Mouse (Mus musculus): ENCODE data around the gene Tacstd2. TPM values are rescaled to one million over a fixed set of nuclear protein-coding genes. Genes with fewer than 3 reads are reported as not detected.

Tacstd2 gene
- polyA plus RNA-seq (2015; fragmentation: Nextera tagmentation; extraction: Ambion mirVana): 1.4 and 2.1 TPM in 2 replicates

DNA sequence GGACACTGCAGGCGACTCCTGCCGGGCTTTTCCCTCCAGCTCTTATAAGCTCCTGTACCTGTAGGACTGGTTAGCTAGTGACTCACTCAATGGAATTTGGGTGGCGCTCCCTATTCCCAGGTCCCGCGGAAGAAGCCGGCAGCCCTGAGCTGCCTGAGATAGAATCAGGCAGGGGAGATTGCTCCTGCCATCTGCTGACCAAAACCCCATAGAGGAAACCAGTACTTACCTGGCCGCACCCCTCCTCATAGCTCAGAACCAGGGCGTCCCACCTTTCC lies at the start of gene Tacstd2:
Gene Tacstd2, minus strand, starts transcription at position 20 of the 278 bp plus-strand sequence.
- H3K27me3 ChIP-seq (ENCODE audit: control insufficient read depth, insufficient read depth, low read depth, low read length): peaks cover 50% of the 10 kb centered on the region
- WGBS: 9% methylated on average over 8 of the region's 8 CpGs
- H3K36me3 ChIP-seq (ENCODE audit: control insufficient read depth, insufficient read depth, low read length): no peaks in the 10 kb centered on the region
- H3K4me1 ChIP-seq (ENCODE audit: control insufficient read depth, insufficient read depth, low read length): peaks cover 6% of the 10 kb centered on the region; the same call in 1 of the 2 replicates
- H3K27ac ChIP-seq (ENCODE audit: low read length): no peak within 1 kb of the TSS
- H3K9ac ChIP-seq (ENCODE audit: low read depth, low read length): peak within 1 kb of the TSS; percentile 56
- ATAC-seq: 0 out of 2 replicates have a peak, but pooled peaks have one; percentile 1
- peak within 1 kb of the TSS; percentile 88 for H3K4me2 ChIP-seq (ENCODE audit: low read length)
- no peaks in the 10 kb centered on the region for H3K9me3 ChIP-seq (replicated peaks; ENCODE audit: control insufficient read depth, low read length, poor library complexity, severe bottlenecking)
- H3K4me3 ChIP-seq (ENCODE audit: low read depth, low read length): peak within 1 kb of the TSS; percentile 56

DNA sequence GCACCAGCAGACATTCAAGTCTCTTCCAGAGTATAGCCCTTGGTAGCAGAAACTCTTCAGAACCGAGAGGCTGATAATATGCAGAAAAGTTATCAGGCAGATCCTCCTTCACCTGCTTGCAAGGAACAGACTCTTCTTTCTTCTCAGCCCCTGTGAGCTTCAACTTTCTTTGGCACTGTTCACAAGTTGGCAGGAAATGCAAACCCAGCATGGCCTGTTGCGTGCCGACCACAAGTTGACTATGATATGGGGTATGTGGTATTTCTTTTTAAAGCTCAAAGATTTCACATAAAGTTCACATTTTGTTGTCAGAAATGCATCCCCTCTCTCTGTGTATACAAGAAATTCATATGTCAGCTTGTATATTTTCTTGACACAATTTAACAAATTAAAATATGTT lies 30.7 kb upstream of the Tacstd2 start:
- Histone ChIP-seq H3K4me1 (ENCODE audit: control insufficient read depth, insufficient read depth, low read length) (no peaks in the 10 kb centered on the region), H3K27me3 (ENCODE audit: control insufficient read depth, insufficient read depth, low read depth, low read length) (no peaks in the 10 kb centered on the region), H3K27ac (ENCODE audit: low read length) (no peak overlapping the region), H3K9ac (ENCODE audit: low read depth, low read length) (no peak overlapping the region), H3K4me2 (ENCODE audit: low read length) (no peak overlapping the region), H3K9me3 (replicated peaks; ENCODE audit: control insufficient read depth, low read length, poor library complexity, severe bottlenecking) (no peaks in the 10 kb centered on the region), H3K36me3 (ENCODE audit: control insufficient read depth, insufficient read depth, low read length) (no peaks in the 10 kb centered on the region), H3K4me3 (ENCODE audit: low read depth, low read length) (no peak overlapping the region)
- 93% methylated on average over 3 of the region's 3 CpGs for WGBS
- ATAC-seq: no peak

DNA sequence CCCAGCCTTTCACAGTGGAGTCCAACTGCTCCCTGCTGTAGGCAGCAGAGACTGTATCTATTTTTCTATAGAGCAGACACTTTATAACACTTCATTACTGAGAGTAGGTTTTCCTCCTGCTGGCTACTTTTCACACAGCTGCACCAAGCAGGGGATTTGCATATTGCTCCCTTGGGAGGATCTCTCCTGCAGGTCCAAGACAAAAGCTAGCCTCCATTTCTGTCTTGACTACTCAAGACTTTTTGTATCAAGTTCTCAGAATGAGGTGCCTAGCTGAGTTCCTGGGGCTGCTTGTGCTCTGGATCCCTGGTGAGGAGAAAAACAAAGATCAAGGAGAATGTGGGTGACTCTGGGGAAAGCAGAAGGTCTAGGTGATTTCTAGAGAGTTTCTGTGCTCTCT lies 19.8 kb upstream of the Tacstd2 start:
- H3K4me2 ChIP-seq (ENCODE audit: low read length): no peak overlapping the region
- no peaks in the 10 kb centered on the region for H3K4me1 ChIP-seq (ENCODE audit: control insufficient read depth, insufficient read depth, low read length)
- no peaks in the 10 kb centered on the region for H3K9me3 ChIP-seq (replicated peaks; ENCODE audit: control insufficient read depth, low read length, poor library complexity, severe bottlenecking)
- H3K36me3 ChIP-seq (ENCODE audit: control insufficient read depth, insufficient read depth, low read length): no peaks in the 10 kb centered on the region
- H3K4me3 ChIP-seq (ENCODE audit: low read depth, low read length): no peak overlapping the region
- no peak for ATAC-seq
- H3K9ac ChIP-seq (ENCODE audit: low read depth, low read length): no peak overlapping the region
- no peaks in the 10 kb centered on the region for H3K27me3 ChIP-seq (ENCODE audit: control insufficient read depth, insufficient read depth, low read depth, low read length)
- no peak overlapping the region for H3K27ac ChIP-seq (ENCODE audit: low read length)

GRCm38 (mm10) chr6:67549550-67549949 lies 14.0 kb upstream of the Tacstd2 start:
- Histone ChIP-seq H3K4me2 (ENCODE audit: low read length) (no peak overlapping the region), H3K27ac (ENCODE audit: low read length) (no peak overlapping the region), H3K27me3 (ENCODE audit: control insufficient read depth, insufficient read depth, low read depth, low read length) (no peaks in the 10 kb centered on the region), H3K9ac (ENCODE audit: low read depth, low read length) (no peak overlapping the region), H3K4me3 (ENCODE audit: low read depth, low read length) (no peak overlapping the region), H3K4me1 (ENCODE audit: control insufficient read depth, insufficient read depth, low read length) (no peaks in the 10 kb centered on the region), H3K36me3 (ENCODE audit: control insufficient read depth, insufficient read depth, low read length) (no peaks in the 10 kb centered on the region), H3K9me3 (replicated peaks; ENCODE audit: control insufficient read depth, low read length, poor library complexity, severe bottlenecking) (no peaks in the 10 kb centered on the region)
- no peak for ATAC-seq
- WGBS: 8% methylated on average over 1 of the region's 1 CpGs

- peaks cover 6% of the 10 kb centered on the region; the same call in 1 of the 2 replicates for H3K4me1 ChIP-seq (ENCODE audit: control insufficient read depth, insufficient read depth, low read length)
- peak overlapping the region; percentile 88 for H3K4me2 ChIP-seq (ENCODE audit: low read length)
- H3K36me3 ChIP-seq (ENCODE audit: control insufficient read depth, insufficient read depth, low read length): no peaks in the 10 kb centered on the region
- H3K4me3 ChIP-seq (ENCODE audit: low read depth, low read length): peak overlapping the region; percentile 56
- peak overlapping the region; percentile 56 for H3K9ac ChIP-seq (ENCODE audit: low read depth, low read length)
- H3K9me3 ChIP-seq (replicated peaks; ENCODE audit: control insufficient read depth, low read length, poor library complexity, severe bottlenecking): no peaks in the 10 kb centered on the region
- peaks cover 50% of the 10 kb centered on the region for H3K27me3 ChIP-seq (ENCODE audit: control insufficient read depth, insufficient read depth, low read depth, low read length)
- no peak overlapping the region for H3K27ac ChIP-seq (ENCODE audit: low read length)
- WGBS: under 1% methylated on average over 62 of the region's 62 CpGs
- peak; percentile 88 for ATAC-seq
These were observed 405 bp downstream of the Tacstd2 start for GRCm38 (mm10) chr6:67535005-67535776.

DNA sequence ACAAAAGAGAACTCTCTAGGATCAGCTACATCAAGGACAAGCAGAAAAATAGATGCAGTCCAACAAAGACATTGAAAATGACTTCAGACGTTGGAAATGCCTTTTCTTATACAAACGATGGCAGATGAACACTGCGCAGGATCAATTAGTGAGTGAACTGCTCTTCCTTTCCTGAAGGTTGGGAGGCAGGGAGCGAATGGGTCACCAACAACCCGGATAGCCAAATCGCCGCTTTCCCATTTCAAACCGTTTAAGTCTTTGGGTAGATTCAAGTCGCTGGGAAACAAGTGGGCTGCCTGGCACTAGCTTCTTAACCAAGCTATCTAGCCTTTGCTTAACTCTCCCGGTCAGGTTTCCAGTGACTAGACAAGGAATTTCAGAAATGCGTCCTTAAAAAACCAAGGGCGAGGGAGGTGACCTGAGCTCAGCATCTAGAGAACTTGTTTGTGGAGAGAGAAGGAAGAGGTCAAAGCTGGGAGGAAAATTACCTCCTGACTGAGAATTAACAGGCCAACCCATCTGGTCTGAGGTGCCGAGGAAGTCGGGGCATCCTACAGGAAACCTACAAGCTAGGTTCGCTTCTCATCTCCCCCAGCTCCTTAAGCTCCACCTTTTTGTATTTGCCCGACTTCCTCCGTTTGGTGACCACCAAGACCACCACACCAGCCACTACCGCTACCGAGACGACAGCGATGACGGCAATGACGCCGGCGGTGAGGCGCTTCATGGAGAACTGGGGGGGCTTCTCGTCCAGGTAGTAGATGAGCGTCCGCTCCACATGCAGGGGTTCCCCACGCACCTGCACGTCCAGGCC lies 1.2 kb downstream of the Tacstd2 start:
- Histone ChIP-seq H3K4me2 (ENCODE audit: low read length) (peak overlapping the region; percentile 88), H3K27ac (ENCODE audit: low read length) (no peak overlapping the region), H3K4me1 (ENCODE audit: control insufficient read depth, insufficient read depth, low read length) (peaks cover 6% of the 10 kb centered on the region; the same call in 1 of the 2 replicates), H3K36me3 (ENCODE audit: control insufficient read depth, insufficient read depth, low read length) (no peaks in the 10 kb centered on the region), H3K27me3 (ENCODE audit: control insufficient read depth, insufficient read depth, low read depth, low read length) (peaks cover 50% of the 10 kb centered on the region), H3K9ac (ENCODE audit: low read depth, low read length) (peak overlapping the region; percentile 56), H3K9me3 (replicated peaks; ENCODE audit: control insufficient read depth, low read length, poor library complexity, severe bottlenecking) (no peaks in the 10 kb centered on the region), H3K4me3 (ENCODE audit: low read depth, low read length) (peak overlapping the region; percentile 56)
- WGBS: 11% methylated on average over 31 of the region's 31 CpGs
- ATAC-seq: no peak; the same call in 1 of the 2 replicates

GRCm38 (mm10) chr6:67532665-67533440 lies 2.7 kb downstream of the Tacstd2 start:
- Histone ChIP-seq H3K9ac (ENCODE audit: low read depth, low read length) (peak overlapping the region; percentile 26; the same call in 1 of the 2 replicates), H3K36me3 (ENCODE audit: control insufficient read depth, insufficient read depth, low read length) (no peaks in the 10 kb centered on the region), H3K9me3 (replicated peaks; ENCODE audit: control insufficient read depth, low read length, poor library complexity, severe bottlenecking) (no peaks in the 10 kb centered on the region), H3K4me2 (ENCODE audit: low read length) (peak overlapping the region; percentile 53), H3K4me3 (ENCODE audit: low read depth, low read length) (peak overlapping the region; percentile 30), H3K27me3 (ENCODE audit: control insufficient read depth, insufficient read depth, low read depth, low read length) (peaks cover 50% of the 10 kb centered on the region), H3K27ac (ENCODE audit: low read length) (no peak overlapping the region), H3K4me1 (ENCODE audit: control insufficient read depth, insufficient read depth, low read length) (peaks cover 6% of the 10 kb centered on the region; the same call in 1 of the 2 replicates)
- 11% methylated on average over 29 of the region's 29 CpGs for WGBS
- ATAC-seq: peak; percentile 54

GRCm38 (mm10) chr6:67531822-67532162 lies 3.8 kb downstream of the Tacstd2 start:
- peaks cover 48% of the 10 kb centered on the region for H3K27me3 ChIP-seq (ENCODE audit: control insufficient read depth, insufficient read depth, low read depth, low read length)
- H3K4me1 ChIP-seq (ENCODE audit: control insufficient read depth, insufficient read depth, low read length): peaks cover 6% of the 10 kb centered on the region; the same call in 1 of the 2 replicates
- no peak overlapping the region for H3K4me2 ChIP-seq (ENCODE audit: low read length)
- H3K4me3 ChIP-seq (ENCODE audit: low read depth, low read length): no peak overlapping the region
- H3K9me3 ChIP-seq (replicated peaks; ENCODE audit: control insufficient read depth, low read length, poor library complexity, severe bottlenecking): no peaks in the 10 kb centered on the region
- no peak overlapping the region for H3K9ac ChIP-seq (ENCODE audit: low read depth, low read length)
- no peak overlapping the region for H3K27ac ChIP-seq (ENCODE audit: low read length)
- no peaks in the 10 kb centered on the region for H3K36me3 ChIP-seq (ENCODE audit: control insufficient read depth, insufficient read depth, low read length)
- no peak for ATAC-seq
- 68% methylated on average over 7 of the region's 7 CpGs for WGBS

Data from midbrain, embryonic 16.5 days (tissue).